Mouse (Mus musculus) inflammation-experienced regulatory T-cells, adult 6 months (primary cell): ENCODE results near the gene Klk9. TPM values are rescaled to one million over a fixed set of nuclear protein-coding genes. Genes with fewer than 3 reads are reported as not detected.

Source experiments
- ATAC-seq: one replicate; pipeline ENCODE4 v1.8.0; 2017
- polyA plus RNA-seq, 3 experiments: library from polyadenylated mRNA; unstranded; fragments of 100-300 nt; shearing (Covaris generic); gene quantifications; one replicate each; pipeline ENCODE4 v1.2.1; 2017

Gene Klk9
- polyA plus RNA-seq, result not detected

- no peak for ATAC-seq
These were observed at the start of gene Klk9 for GRCm38 (mm10) chr7:43791591-43791990. Gene Klk9, plus strand, starts transcription at chr7:43791891.

GRCm38 (mm10) chr7:43747788-43748187 lies 43.9 kb upstream of the Klk9 start:
- no peak for ATAC-seq

GRCm38 (mm10) chr7:43752806-43753205 lies 38.9 kb upstream of the Klk9 start:
- ATAC-seq, result no peak

GRCm38 (mm10) chr7:43766484-43766883 lies 25.2 kb upstream of the Klk9 start:
- no peak for ATAC-seq

GRCm38 (mm10) chr7:43768597-43768996 lies 23.1 kb upstream of the Klk9 start, which contains the start of gene Klk12:
Gene Klk12, plus strand, starts transcription at chr7:43768897.
- no peak for ATAC-seq

GRCm38 (mm10) chr7:43769636-43770035 lies 22.1 kb upstream of the Klk9 start:
- ATAC-seq, result no peak

GRCm38 (mm10) chr7:43770701-43771100 lies 21.0 kb upstream of the Klk9 start:
- ATAC-seq, result no peak

- no peak for ATAC-seq
These were observed 19.8 kb upstream of the Klk9 start for GRCm38 (mm10) chr7:43771916-43772315.

GRCm38 (mm10) chr7:43772901-43773300 lies 18.8 kb upstream of the Klk9 start:
- no peak for ATAC-seq

GRCm38 (mm10) chr7:43774364-43774763 lies 17.3 kb upstream of the Klk9 start, which contains the start of gene Klk11:
Gene Klk11, plus strand, starts transcription at chr7:43774604.
- ATAC-seq, result no peak

- no peak for ATAC-seq
These were observed 16.9 kb upstream of the Klk9 start for GRCm38 (mm10) chr7:43774802-43775201.

GRCm38 (mm10) chr7:43775311-43776057 lies 16.2 kb upstream of the Klk9 start:
- no peak for ATAC-seq

- no peak for ATAC-seq
These were observed 15.2 kb upstream of the Klk9 start for GRCm38 (mm10) chr7:43776506-43776905.

- no peak for ATAC-seq
These were observed 14.3 kb upstream of the Klk9 start for GRCm38 (mm10) chr7:43777423-43777822.

GRCm38 (mm10) chr7:43778176-43778970 lies 13.3 kb upstream of the Klk9 start:
- no peak for ATAC-seq

GRCm38 (mm10) chr7:43780241-43780640 lies 11.4 kb upstream of the Klk9 start:
- no peak for ATAC-seq

- ATAC-seq, result no peak
These were observed 10.9 kb upstream of the Klk9 start, which contains the start of gene Klk10 for GRCm38 (mm10) chr7:43780746-43781145. Gene Klk10, plus strand, starts transcription at chr7:43781035.

- ATAC-seq, result no peak
These were observed 10.2 kb upstream of the Klk9 start for GRCm38 (mm10) chr7:43781541-43781940.

GRCm38 (mm10) chr7:43782275-43783265 lies 9.1 kb upstream of the Klk9 start:
- ATAC-seq, result peak; percentile 81

GRCm38 (mm10) chr7:43785286-43785685 lies 6.4 kb upstream of the Klk9 start:
- ATAC-seq, result no peak

- ATAC-seq, result no peak
These were observed 3.6 kb upstream of the Klk9 start for GRCm38 (mm10) chr7:43788096-43788495.

- no peak for ATAC-seq
These were observed 2.4 kb upstream of the Klk9 start for GRCm38 (mm10) chr7:43789295-43789694.
